In the genomic region with DNA sequence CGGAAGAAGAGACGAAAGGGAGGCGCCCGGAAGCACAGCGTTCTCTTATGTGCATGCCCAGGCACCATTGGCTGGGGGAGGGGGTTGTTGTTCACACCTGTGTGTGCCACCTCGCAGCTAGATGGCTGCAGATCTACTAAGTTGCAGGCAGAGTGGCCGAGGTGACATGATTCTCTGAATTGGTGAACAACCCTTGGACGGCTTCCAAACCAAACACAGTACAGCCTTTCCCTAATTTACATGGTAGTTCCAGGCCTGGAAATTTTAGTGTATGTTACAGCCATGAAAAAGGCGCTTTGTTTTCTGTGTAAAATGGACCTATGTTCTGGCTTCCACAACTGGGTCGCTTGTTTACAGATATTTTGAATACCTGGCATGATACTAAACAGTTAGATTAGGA, we compare ENCODE assay signal across 28 mouse cellular contexts.
DNase-seq lines count a peak whose midpoint lies in the region; ATAC-seq and TF ChIP-seq lines count a peak whose summit lies in the region.
"Had no signal": no experiment of that assay in that cellular context is flagged by ENCODE, and none has a peak within 500 bp of the region (broad histone marks: within the 10 kb centered on the region; RNA-seq: fewer than 3 reads in every experiment).

No protein-coding gene starts in this region.

- peaks cover 61% of the 10 kb centered on the region for H3K4me1 ChIP-seq in embryonic facial prominence, embryonic 13.5 days
- peaks cover 19% of the 10 kb centered on the region for H3K4me1 ChIP-seq in embryonic facial prominence, embryonic 10.5 days
- no peaks in the 10 kb centered on the region; the same call in 1 of the 2 replicates for H3K4me1 ChIP-seq in lung, embryonic 14.5 days (ENCODE audit: insufficient read depth)
- H3K4me1 ChIP-seq in limb, embryonic 12.5 days (replicated peaks) = peaks cover 69% of the 10 kb centered on the region
- H3K4me1 ChIP-seq: liver, embryonic 12.5 days had no signal

- H3K27ac ChIP-seq in embryonic facial prominence, embryonic 13.5 days = peak overlapping the region; percentile 72; the same call in 1 of the 2 replicates
- no peak overlapping the region for H3K27ac ChIP-seq in embryonic facial prominence, embryonic 10.5 days (replicated peaks)
- H3K27ac ChIP-seq in lung, embryonic 14.5 days (ENCODE audit: low read depth) = no peak overlapping the region
- H3K27ac ChIP-seq in limb, embryonic 12.5 days = peak overlapping the region; percentile 74
- H3K27ac ChIP-seq: embryonic facial prominence, embryonic 12.5 days; forebrain, embryonic 13.5 days; heart, embryonic 10.5 days; hindbrain, embryonic 14.5 days; liver, embryonic 12.5 days; neural tube, embryonic 13.5 days had no signal

- H3K4me3 ChIP-seq in embryonic facial prominence, embryonic 13.5 days = no peak overlapping the region
- H3K4me3 ChIP-seq in embryonic facial prominence, embryonic 10.5 days = no peak overlapping the region
- no peak overlapping the region for H3K4me3 ChIP-seq in lung, embryonic 14.5 days (ENCODE audit: low read depth, low read length)
- no peak overlapping the region for H3K4me3 ChIP-seq in limb, embryonic 12.5 days (replicated peaks)
- H3K4me3 ChIP-seq: embryonic facial prominence, embryonic 12.5 days; forebrain, embryonic 13.5 days; heart, embryonic 10.5 days; liver, embryonic 12.5 days; myocyte; neural tube, embryonic 13.5 days had no signal

- H3K9me3 ChIP-seq in embryonic facial prominence, embryonic 13.5 days = no peaks in the 10 kb centered on the region
- no peaks in the 10 kb centered on the region for H3K9me3 ChIP-seq in embryonic facial prominence, embryonic 10.5 days
- no peaks in the 10 kb centered on the region for H3K9me3 ChIP-seq in lung, embryonic 14.5 days (ENCODE audit: low read depth, low read length)
- no peaks in the 10 kb centered on the region for H3K9me3 ChIP-seq in limb, embryonic 12.5 days
- H3K9me3 ChIP-seq: embryonic facial prominence, embryonic 12.5 days; forebrain, embryonic 13.5 days; heart, embryonic 10.5 days; liver, embryonic 12.5 days; neural tube, embryonic 13.5 days had no signal

- no peak for ATAC-seq in embryonic facial prominence, embryonic 13.5 days (ENCODE audit: insufficient number of reproducible peaks, insufficient read depth, low FRiP score, low TSS enrichment, low read depth)
- ATAC-seq in lung, embryonic 14.5 days (ENCODE audit: insufficient read depth) = no peak
- ATAC-seq in limb, embryonic 12.5 days (ENCODE audit: insufficient number of reproducible peaks, insufficient read depth, low FRiP score, low TSS enrichment, low read depth) = no peak; the same call in 1 of the 2 replicates
- ATAC-seq: forebrain, embryonic 13.5 days; inflammation-experienced regulatory T-cells, adult 6 months; liver, embryonic 12.5 days; midbrain, embryonic 16.5 days; Patski had no signal

- no peaks in the 10 kb centered on the region for H3K27me3 ChIP-seq in embryonic facial prominence, embryonic 13.5 days
- H3K27me3 ChIP-seq in embryonic facial prominence, embryonic 10.5 days (replicated peaks; ENCODE audit: low read depth, poor library complexity, severe bottlenecking) = no peaks in the 10 kb centered on the region
- H3K27me3 ChIP-seq in lung, embryonic 14.5 days (ENCODE audit: insufficient read depth, low read length) = no peaks in the 10 kb centered on the region
- H3K27me3 ChIP-seq in limb, embryonic 12.5 days = no peaks in the 10 kb centered on the region
- H3K27me3 ChIP-seq: embryonic facial prominence, embryonic 12.5 days; forebrain, embryonic 13.5 days; neural tube, embryonic 13.5 days; Patski had no signal

- H3K9ac ChIP-seq in embryonic facial prominence, embryonic 13.5 days = no peak overlapping the region
- no peak overlapping the region for H3K9ac ChIP-seq in lung, embryonic 14.5 days
- H3K9ac ChIP-seq in limb, embryonic 12.5 days (replicated peaks) = no peak overlapping the region
- H3K9ac ChIP-seq: embryonic facial prominence, embryonic 12.5 days; forebrain, embryonic 13.5 days; hindbrain, embryonic 14.5 days; liver, embryonic 12.5 days; neural tube, embryonic 13.5 days had no signal

- no peak for TF ChIP-seq CTCF in lung, embryonic 14.5 days (IDR thresholded peaks at IDR 0.05; ENCODE audit: low read depth)

- 79% methylated on average over 10 of the region's 10 CpGs for WGBS in embryonic facial prominence, embryonic 13.5 days
- 91% methylated on average over 10 of the region's 10 CpGs for WGBS in embryonic facial prominence, embryonic 10.5 days
- WGBS in lung, embryonic 14.5 days = 77% methylated on average over 10 of the region's 10 CpGs
- WGBS in limb, embryonic 12.5 days = 83% methylated on average over 10 of the region's 10 CpGs

- DNase-seq in embryonic facial prominence, embryonic 10.5 days (ENCODE audit: low spot score) = no peak
- DNase-seq in lung, embryonic 14.5 days = peak; percentile 53
- no peak for DNase-seq in lung, postnatal 14 days
- DNase-seq in 3T3-L1 (ENCODE audit: low read depth, low spot score) = peak; percentile 56
- DNase-seq in Muller cell, postnatal 12 days (ENCODE audit: inconsistent ontology term) = no peak
- DNase-seq: adrenal gland, adult 2 months; cerebellum, adult 11-12 months; cerebellum, postnatal 14 days; gastrocnemius, postnatal 10 days; heart, postnatal 4 days; kidney, adult 8-10 months; kidney, postnatal 4 days; layer of hippocampus, adult 9-11 months; retina, postnatal 1 day; right cerebral cortex, postnatal 4 days; thymus, adult 18-20 months had no signal

- H3K4me2 ChIP-seq in embryonic facial prominence, embryonic 13.5 days = no peak overlapping the region
- no peak overlapping the region for H3K4me2 ChIP-seq in lung, embryonic 14.5 days
- no peak overlapping the region for H3K4me2 ChIP-seq in limb, embryonic 12.5 days
- H3K4me2 ChIP-seq: embryonic facial prominence, embryonic 12.5 days; forebrain, embryonic 13.5 days; hindbrain, embryonic 14.5 days; liver, embryonic 12.5 days; neural tube, embryonic 13.5 days had no signal

- no peaks in the 10 kb centered on the region for H3K36me3 ChIP-seq in embryonic facial prominence, embryonic 13.5 days
- no peaks in the 10 kb centered on the region for H3K36me3 ChIP-seq in embryonic facial prominence, embryonic 10.5 days (replicated peaks)
- no peaks in the 10 kb centered on the region for H3K36me3 ChIP-seq in lung, embryonic 14.5 days (ENCODE audit: insufficient read depth)
- no peaks in the 10 kb centered on the region for H3K36me3 ChIP-seq in limb, embryonic 12.5 days
- H3K36me3 ChIP-seq: embryonic facial prominence, embryonic 12.5 days; heart, embryonic 10.5 days; liver, embryonic 12.5 days; neural tube, embryonic 13.5 days had no signal

Comparison
In these comparisons a context has a peak if more than half of its experiments do, and no peak if none do; other contexts are left out.
1. H3K27ac ChIP-seq: peak in embryonic facial prominence, embryonic 13.5 days (single experiment) and limb, embryonic 12.5 days (single experiment); none in embryonic facial prominence, embryonic 10.5 days (single experiment) and lung, embryonic 14.5 days (single experiment).
2. DNase-seq: peak in lung, embryonic 14.5 days (single experiment) and 3T3-L1 (single experiment); none in embryonic facial prominence, embryonic 10.5 days (single experiment), lung, postnatal 14 days (single experiment) and Muller cell, postnatal 12 days (single experiment).